Mouse (Mus musculus) forebrain, embryonic 12.5 days (tissue): ENCODE measurements around the gene Tcf21. TPM values are rescaled to one million over a fixed set of nuclear protein-coding genes. Genes with fewer than 3 reads are reported as not detected.

Experiments
- ATAC-seq: fragments of 200-750 bp; cut with Nextera tagmentation; 2 replicates; pipeline ENCODE4 v1.8.0; 2017; ENCODE audit warnings: moderate TSS enrichment; ENCODE audit not compliant: low FRiP score
- H3K27ac ChIP-seq: fragments of 300-500 bp; sonication (generic); 2 replicates; pipeline ENCODE4 v1.5.1; 2016; ENCODE audit warnings: mild to moderate bottlenecking
- H3K27me3 ChIP-seq: fragments of 300-500 bp; sonication (generic); 2 replicates; pipeline ENCODE4 v1.6.1; 2016; ENCODE audit warnings: mild to moderate bottlenecking
- H3K36me3 ChIP-seq: fragments of 300-500 bp; sonication (generic); replicated peaks from 2 replicates; pipeline ENCODE4 v1.6.1; 2016; ENCODE audit warnings: mild to moderate bottlenecking
- H3K4me1 ChIP-seq: fragments of 300-500 bp; sonication (generic); 2 replicates; pipeline ENCODE4 v1.6.1; 2016
- H3K4me2 ChIP-seq: fragments of 300-500 bp; sonication (generic); 2 replicates; pipeline ENCODE4 v1.6.1; 2016; ENCODE audit warnings: mild to moderate bottlenecking, moderate library complexity
- H3K4me3 ChIP-seq: fragments of 300-500 bp; sonication (generic); replicated peaks from 2 replicates; pipeline ENCODE4 v1.5.1; 2016; ENCODE audit warnings: mild to moderate bottlenecking
- H3K9ac ChIP-seq: fragments of 300-500 bp; sonication (generic); 2 replicates; pipeline ENCODE4 v1.6.1; 2016; ENCODE audit warnings: mild to moderate bottlenecking
- H3K9me3 ChIP-seq: fragments of 300-500 bp; sonication (generic); 2 replicates; pipeline ENCODE4 v1.6.1; 2016
- WGBS: fragments of 180-500 bp; shearing (Covaris S2); methylation state at CpG from one replicate; pipeline ENCODE4 v1.1.7; 2016; 5-methylcytosine and 5-hydroxymethylcytosine counted together
- polyA plus RNA-seq: library from polyadenylated mRNA; unstranded; fragments of >200 nt; fragmentation: Nextera tagmentation; extraction: Ambion mirVana; gene quantifications from 2 replicates; pipeline ENCODE4 v1.2.1, GENCODE M21; 2016

Gene Tcf21
- polyA plus RNA-seq: not detected in 2 replicates

DNA sequence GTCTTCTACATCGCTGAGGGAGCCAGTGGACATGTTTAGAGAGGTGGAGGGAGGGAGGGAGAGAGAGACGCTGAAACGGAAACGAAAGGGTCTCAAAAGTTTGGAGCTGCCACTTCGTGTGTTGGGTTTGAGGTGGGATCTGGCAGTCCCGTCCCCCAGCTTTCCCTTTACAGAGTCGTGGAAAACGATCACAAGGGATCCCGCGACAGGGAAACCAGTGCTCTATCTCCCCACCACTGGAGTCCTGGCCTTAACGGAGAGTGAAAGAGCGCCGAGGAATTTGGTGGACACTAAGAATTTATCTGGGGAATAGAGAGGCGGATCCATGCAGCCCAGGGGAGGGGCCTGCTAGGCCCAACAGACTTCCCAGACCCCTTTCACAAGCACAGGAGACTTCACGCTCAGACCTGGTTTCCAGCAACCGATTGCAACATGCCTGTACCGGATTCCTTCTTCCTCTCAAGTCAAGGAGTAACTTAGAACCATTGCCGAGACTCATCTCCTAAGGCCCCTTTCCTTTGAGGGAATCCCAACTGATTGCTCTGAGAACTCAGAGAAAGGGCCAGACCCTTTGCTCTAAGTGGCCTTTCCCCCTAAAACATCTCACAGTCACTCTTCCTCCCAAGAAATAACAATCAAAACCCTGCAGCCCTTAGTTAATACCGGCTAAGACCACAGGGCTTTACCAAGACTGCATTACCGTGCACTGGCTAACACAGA is at the start of gene Tcf21:
Gene Tcf21, minus strand, starts transcription at position 304 of the 720 bp plus-strand sequence.
- H3K4me3 ChIP-seq: peak within 1 kb of the TSS; percentile 4; the same call in 1 of the 2 replicates
- H3K4me2 ChIP-seq: peak within 1 kb of the TSS; percentile 22
- H3K9me3 ChIP-seq: no peaks in the 10 kb centered on the region
- H3K9ac ChIP-seq: no peak within 1 kb of the TSS
- peaks cover 91% of the 10 kb centered on the region for H3K27me3 ChIP-seq
- under 1% methylated on average over 20 of the region's 20 CpGs for WGBS
- no peaks in the 10 kb centered on the region for H3K36me3 ChIP-seq
- H3K4me1 ChIP-seq: peaks cover 12% of the 10 kb centered on the region; the same call in 1 of the 2 replicates
- H3K27ac ChIP-seq: no peak within 1 kb of the TSS
- 0 out of 2 replicates have a peak, but pooled peaks have one; percentile 30 for ATAC-seq

DNA sequence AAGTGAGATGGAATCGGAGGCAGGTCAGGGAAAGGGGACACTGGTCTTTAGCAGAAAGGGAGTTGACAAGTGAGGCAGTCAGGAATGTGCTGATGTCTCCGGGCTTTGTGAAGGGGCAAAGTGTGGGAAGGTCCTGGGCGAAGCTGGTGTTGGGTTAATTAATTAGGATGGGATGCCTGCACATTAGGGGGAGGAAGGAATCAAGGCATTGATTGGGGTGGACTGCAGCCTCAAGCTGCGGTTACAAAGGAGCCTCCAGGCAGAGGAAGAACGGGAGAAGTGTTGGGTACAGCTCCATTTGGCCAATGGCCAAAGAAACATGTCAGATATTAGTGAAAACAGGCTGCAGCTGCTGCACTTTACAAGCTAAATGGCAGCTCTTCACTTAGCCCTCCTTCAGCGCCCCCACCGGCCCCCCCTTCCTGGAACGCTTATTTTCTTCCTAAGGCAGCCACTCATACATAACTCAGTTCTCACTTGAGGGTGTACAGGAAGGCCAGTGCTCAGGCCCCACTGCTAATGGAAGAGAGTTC is 48.5 kb upstream of the Tcf21 start:
- Histone ChIP-seq H3K9ac (no peak overlapping the region), H3K36me3 (no peaks in the 10 kb centered on the region), H3K4me3 (no peak overlapping the region), H3K27ac (no peak overlapping the region), H3K4me1 (peaks cover 7% of the 10 kb centered on the region; the same call in 1 of the 2 replicates), H3K9me3 (no peaks in the 10 kb centered on the region), H3K27me3 (no peaks in the 10 kb centered on the region), H3K4me2 (peak overlapping the region; percentile 11)
- peak; percentile 88; the same call in 1 of the 2 replicates for ATAC-seq
- WGBS: 20% methylated on average over 8 of the region's 8 CpGs

DNA sequence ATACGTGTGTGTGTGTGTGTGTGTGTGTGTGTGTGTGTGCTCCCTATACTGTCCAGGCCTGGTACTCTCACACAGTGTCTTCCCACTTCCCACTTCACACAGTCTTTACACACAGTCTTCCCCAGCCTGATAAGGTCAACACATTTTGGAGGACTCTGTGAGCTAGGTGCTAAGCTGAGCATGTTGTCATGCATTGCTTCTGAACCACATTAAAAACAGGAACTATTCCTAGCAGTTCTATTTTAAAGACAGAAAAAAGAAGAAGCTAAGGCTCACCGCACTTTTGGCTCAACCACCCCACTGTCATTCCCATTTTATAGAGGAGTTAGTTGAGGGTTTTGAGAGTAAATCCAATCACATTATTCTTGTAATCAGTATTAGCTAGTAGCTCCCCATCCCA is 47.2 kb upstream of the Tcf21 start:
- no peak overlapping the region for H3K9ac ChIP-seq
- no peaks in the 10 kb centered on the region for H3K27me3 ChIP-seq
- no peaks in the 10 kb centered on the region for H3K36me3 ChIP-seq
- H3K4me3 ChIP-seq: no peak overlapping the region
- H3K4me2 ChIP-seq: no peak overlapping the region
- H3K27ac ChIP-seq: no peak overlapping the region
- WGBS: 87% methylated on average over 2 of the region's 2 CpGs
- no peaks in the 10 kb centered on the region for H3K9me3 ChIP-seq
- H3K4me1 ChIP-seq: peaks cover 7% of the 10 kb centered on the region; the same call in 1 of the 2 replicates
- ATAC-seq: no peak

DNA sequence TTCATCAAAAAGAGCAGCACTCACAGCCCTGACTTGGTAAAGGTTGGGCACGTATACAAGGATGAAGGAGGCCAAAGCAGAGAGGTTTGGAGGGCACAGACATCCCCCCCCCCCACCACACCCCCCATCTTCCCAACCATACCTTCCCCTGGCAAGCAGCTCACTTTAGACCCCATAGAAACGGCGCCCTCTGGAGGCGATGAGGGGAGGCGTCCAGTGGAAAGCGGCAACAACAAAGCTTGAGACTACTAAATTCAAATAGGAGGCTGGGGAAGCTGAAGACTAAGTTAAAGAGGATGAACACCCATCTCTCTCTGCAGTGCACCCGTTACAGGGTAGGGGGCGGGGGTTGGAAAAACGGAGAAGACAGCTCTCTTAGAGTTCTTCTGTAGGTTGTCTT is 38.1 kb upstream of the Tcf21 start:
- Histone ChIP-seq H3K27me3 (no peaks in the 10 kb centered on the region), H3K9ac (no peak overlapping the region), H3K4me3 (no peak overlapping the region), H3K36me3 (no peaks in the 10 kb centered on the region), H3K4me2 (no peak overlapping the region), H3K4me1 (no peaks in the 10 kb centered on the region), H3K9me3 (no peaks in the 10 kb centered on the region), H3K27ac (no peak overlapping the region)
- no peak for ATAC-seq
- WGBS: 31% methylated on average over 9 of the region's 9 CpGs

DNA sequence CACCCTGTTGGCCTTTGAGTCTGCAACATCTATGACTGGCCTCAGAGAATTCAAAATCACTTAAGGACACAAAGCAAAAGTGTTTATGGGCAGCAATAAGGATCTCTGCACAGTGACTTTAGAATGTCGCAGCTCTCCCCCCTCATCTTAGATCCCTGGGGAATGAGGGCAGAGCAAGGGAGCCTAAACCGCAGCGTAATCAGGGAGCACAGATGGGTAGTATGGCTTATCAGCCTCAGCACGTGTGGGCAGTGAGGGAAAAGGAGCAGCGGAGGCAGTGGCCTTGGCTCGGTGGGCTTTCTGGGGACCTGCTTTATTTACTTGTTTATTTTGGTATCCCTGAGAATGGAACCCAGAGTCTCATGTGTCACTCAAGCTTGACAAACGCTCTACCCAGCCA is 34.4 kb upstream of the Tcf21 start:
- Histone ChIP-seq H3K36me3 (no peaks in the 10 kb centered on the region), H3K4me2 (no peak overlapping the region), H3K27ac (no peak overlapping the region), H3K9me3 (no peaks in the 10 kb centered on the region), H3K27me3 (no peaks in the 10 kb centered on the region; the same call in 1 of the 2 replicates), H3K4me1 (no peaks in the 10 kb centered on the region), H3K9ac (no peak overlapping the region), H3K4me3 (no peak overlapping the region)
- WGBS: 57% methylated on average over 7 of the region's 7 CpGs
- no peak for ATAC-seq

DNA sequence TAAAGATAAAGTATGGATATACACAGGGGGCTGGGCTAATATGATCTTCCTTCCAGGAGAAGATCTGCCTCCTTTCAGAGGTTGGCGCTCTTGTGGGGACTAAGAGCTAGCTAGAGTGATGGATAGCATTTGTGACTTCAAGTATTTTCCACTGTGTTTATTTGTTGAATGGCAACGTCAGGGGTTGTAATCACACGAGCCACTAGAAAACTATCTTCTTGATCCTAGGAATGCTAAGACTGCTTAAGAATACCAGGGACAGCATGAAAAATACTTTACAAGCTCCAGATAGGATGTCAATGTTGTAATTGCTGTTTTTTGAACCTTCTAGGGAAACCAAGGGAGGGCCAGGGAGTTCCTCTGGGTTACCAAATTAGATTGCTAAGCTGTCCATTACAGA is 25.4 kb upstream of the Tcf21 start:
- H3K4me2 ChIP-seq: no peak overlapping the region

DNA sequence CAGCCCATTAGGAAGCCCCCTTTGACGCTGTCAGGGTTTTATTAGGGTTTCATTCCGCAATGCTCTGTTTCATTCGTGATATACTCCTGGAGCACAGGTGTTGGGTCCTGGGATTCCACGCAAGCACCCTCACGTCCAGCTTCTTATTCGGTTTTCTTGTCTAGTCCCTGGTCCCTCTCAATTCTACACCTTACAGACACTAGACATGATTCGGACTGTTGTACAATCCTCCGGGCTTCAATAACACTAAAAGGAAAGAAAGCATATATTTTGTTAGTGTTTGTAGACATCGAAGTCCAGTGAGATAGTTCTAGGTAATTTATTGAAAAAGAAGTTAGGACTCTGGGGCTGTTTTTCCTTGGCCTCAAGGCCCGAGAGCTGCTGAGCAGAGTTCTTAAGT is 24.8 kb upstream of the Tcf21 start:
- Histone ChIP-seq H3K27me3 (peaks cover 58% of the 10 kb centered on the region), H3K36me3 (no peaks in the 10 kb centered on the region), H3K4me1 (peaks cover 12% of the 10 kb centered on the region), H3K9me3 (no peaks in the 10 kb centered on the region), H3K4me3 (no peak overlapping the region), H3K27ac (no peak overlapping the region), H3K4me2 (no peak overlapping the region), H3K9ac (no peak overlapping the region)
- 6% methylated on average over 10 of the region's 10 CpGs for WGBS
- no peak for ATAC-seq

More for the DNA sequence above, 25.4 kb upstream of the Tcf21 start:
- no peaks in the 10 kb centered on the region for H3K9me3 ChIP-seq
- WGBS: 2% methylated on average over 3 of the region's 3 CpGs
- peaks cover 55% of the 10 kb centered on the region for H3K27me3 ChIP-seq
- H3K4me3 ChIP-seq: no peak overlapping the region
- no peak overlapping the region for H3K27ac ChIP-seq
- H3K9ac ChIP-seq: no peak overlapping the region
- no peaks in the 10 kb centered on the region for H3K36me3 ChIP-seq
- ATAC-seq: no peak
- peaks cover 12% of the 10 kb centered on the region for H3K4me1 ChIP-seq

DNA sequence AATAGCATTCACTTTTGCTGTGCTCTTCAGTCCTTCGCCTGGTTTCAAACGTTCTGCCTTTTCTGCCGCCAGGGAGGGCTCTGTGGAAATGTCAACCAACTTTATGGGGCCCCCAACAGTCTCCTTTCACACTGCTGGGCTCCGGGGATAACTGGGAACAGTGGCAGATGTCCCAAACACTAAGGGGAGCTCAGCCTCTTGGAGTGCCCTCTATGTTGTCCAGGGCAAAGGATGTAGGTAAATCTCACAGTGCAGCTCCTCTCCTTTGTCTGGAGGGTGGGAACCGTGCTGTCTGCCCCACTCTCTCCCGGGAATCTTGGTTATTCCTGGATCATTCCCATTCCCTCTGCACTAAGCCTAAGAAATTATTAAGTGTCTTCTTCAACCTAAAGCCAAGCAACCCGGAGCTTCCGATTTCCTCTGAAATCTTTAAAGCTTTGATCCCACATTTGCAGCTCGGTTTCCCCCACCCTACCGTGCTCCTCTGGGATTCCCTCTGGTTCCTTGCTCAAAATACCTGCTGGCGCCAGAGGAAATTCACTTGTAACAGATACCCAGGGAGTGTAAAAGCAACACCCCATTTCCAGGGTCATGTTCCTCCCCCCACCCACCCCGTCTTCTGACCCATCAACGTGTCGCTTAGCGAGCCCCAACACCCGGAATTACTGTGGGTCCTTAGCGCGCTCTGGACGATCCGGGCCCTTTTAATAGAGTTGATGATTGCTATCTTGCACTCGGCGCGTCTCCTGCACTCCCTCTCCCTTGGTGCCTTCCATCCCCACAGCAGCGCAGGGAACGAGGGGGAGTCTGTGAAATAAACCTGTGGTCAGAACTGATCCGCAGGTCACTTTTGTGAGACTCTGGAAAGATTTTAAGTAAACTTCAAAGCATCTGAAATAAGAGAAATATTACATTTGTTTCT is 23.7 kb upstream of the Tcf21 start:
- H3K9me3 ChIP-seq: no peaks in the 10 kb centered on the region
- ATAC-seq: 0 out of 2 replicates have a peak, but pooled peaks have one; percentile 6
- H3K4me3 ChIP-seq: peak overlapping the region; percentile 4; the same call in 1 of the 2 replicates
- no peak overlapping the region for H3K9ac ChIP-seq
- no peaks in the 10 kb centered on the region for H3K36me3 ChIP-seq
- peaks cover 12% of the 10 kb centered on the region for H3K4me1 ChIP-seq
- no peak overlapping the region for H3K27ac ChIP-seq
- H3K27me3 ChIP-seq: peaks cover 66% of the 10 kb centered on the region
- no peak overlapping the region for H3K4me2 ChIP-seq
- WGBS: under 1% methylated on average over 26 of the region's 26 CpGs

DNA sequence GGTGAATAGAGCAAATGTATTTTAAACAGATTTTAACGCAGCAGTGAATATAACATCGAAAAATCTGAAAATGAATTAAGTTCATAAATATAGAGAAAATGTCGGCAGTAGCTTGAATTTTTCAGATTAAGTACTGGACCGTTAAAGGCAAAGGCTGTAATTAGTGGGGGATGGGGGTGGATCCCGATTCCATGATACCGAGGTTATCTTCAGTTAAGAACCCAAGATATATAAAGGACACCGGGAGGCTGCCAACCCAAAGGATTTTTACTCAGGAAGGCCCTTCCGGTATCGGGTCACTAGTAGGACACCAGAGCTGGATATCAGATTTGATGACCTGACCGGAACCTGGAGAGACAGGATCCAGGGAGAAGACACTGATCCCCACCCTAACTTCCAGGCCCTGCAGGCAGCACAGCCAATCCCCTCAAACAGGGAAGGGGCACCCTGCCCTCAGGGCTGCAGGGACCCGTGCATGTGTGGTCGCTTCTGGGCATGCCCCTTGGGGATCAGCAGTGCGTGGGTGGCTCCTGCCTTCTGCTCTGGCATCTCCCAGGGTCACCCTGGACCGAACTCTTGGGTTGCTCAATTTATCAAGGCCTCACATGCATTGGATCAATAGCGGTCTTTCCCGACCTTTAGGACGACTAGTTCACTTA is 22.9 kb upstream of the Tcf21 start:
- Histone ChIP-seq H3K9me3 (no peaks in the 10 kb centered on the region), H3K27ac (no peak overlapping the region), H3K36me3 (no peaks in the 10 kb centered on the region), H3K4me3 (no peak overlapping the region), H3K9ac (no peak overlapping the region), H3K4me1 (peaks cover 12% of the 10 kb centered on the region), H3K27me3 (peaks cover 69% of the 10 kb centered on the region), H3K4me2 (no peak overlapping the region)
- 0 out of 2 replicates have a peak, but pooled peaks have one; percentile 36 for ATAC-seq
- 1% methylated on average over 17 of the region's 17 CpGs for WGBS

DNA sequence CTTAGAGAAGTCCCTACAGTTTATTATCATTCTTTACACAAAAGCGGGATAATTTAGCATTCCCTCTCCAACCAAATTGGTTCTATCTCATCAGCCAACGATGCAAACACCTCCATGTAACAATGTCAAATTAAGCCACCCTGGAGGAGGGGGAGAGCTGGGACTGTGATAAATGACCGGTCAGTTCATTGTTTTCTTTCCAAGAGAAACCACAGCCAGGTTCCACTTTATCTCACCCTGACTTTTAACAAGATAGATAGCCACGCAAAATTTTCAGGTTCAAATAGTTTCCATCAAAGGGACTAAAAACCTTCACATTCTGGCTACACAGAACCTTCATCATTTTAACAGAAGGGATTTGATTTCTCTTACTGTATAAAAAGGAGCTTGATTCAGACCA is 22.1 kb upstream of the Tcf21 start:
- no peak overlapping the region for H3K4me2 ChIP-seq
- ATAC-seq: no peak

DNA sequence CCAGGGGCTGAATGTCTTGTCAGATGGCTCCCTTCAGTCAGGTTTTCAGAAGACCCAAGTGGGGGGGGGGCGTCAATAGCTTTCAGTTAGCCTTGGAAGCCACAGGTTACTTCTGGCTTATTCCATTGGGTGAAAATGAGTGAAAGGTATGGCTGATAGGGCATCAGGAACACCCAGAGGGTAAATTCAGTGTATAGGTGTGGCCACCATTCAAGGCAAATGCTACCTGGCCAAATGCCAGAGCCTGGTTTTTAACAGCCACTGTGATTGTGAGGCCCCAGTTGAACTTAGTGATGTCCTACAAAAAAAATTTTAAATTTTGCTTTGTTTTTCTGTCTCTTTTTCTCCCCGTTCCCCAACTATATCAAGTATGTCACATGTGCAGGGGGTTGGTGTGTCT is 6.3 kb upstream of the Tcf21 start:
- no peak overlapping the region for H3K9ac ChIP-seq
- 81% methylated on average over 2 of the region's 2 CpGs for WGBS
- H3K27me3 ChIP-seq: peaks cover 48% of the 10 kb centered on the region
- H3K9me3 ChIP-seq: no peaks in the 10 kb centered on the region
- H3K36me3 ChIP-seq: no peaks in the 10 kb centered on the region
- H3K27ac ChIP-seq: no peak overlapping the region
- H3K4me1 ChIP-seq: no peaks in the 10 kb centered on the region
- H3K4me2 ChIP-seq: no peak overlapping the region
- ATAC-seq: no peak
- H3K4me3 ChIP-seq: no peak overlapping the region

More for the DNA sequence above, 22.1 kb upstream of the Tcf21 start:
- no peak overlapping the region for H3K9ac ChIP-seq
- H3K4me3 ChIP-seq: no peak overlapping the region
- H3K9me3 ChIP-seq: no peaks in the 10 kb centered on the region
- H3K4me1 ChIP-seq: peaks cover 12% of the 10 kb centered on the region
- WGBS: 1% methylated on average over 4 of the region's 4 CpGs
- H3K27ac ChIP-seq: no peak overlapping the region
- peaks cover 72% of the 10 kb centered on the region for H3K27me3 ChIP-seq
- no peaks in the 10 kb centered on the region for H3K36me3 ChIP-seq

DNA sequence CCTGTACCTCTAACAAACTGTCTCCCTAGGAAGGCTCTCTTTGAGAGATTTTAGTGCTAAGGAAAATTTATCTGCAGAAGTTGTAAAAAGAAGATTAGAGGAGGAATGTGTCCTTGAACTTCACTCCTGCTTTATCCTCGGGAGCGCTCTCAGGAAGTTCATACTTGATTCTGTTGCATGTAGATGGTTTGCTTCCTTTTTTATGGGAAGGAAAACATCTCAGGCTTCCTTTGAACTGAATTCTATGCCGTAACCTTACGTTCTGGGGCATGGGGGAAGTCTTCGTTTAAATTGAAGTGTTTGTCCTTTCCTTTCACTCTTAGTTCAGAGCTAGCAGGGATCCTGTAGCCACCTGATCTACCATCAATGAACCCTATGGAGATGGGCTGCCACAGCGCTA is 2.9 kb upstream of the Tcf21 start:
- H3K4me1 ChIP-seq: peaks cover 9% of the 10 kb centered on the region; the same call in 1 of the 2 replicates
- no peak overlapping the region for H3K4me2 ChIP-seq
- no peak overlapping the region for H3K9ac ChIP-seq
- ATAC-seq: no peak
- H3K4me3 ChIP-seq: no peak overlapping the region
- H3K27me3 ChIP-seq: peaks cover 80% of the 10 kb centered on the region
- no peaks in the 10 kb centered on the region for H3K36me3 ChIP-seq
- WGBS: 8% methylated on average over 6 of the region's 6 CpGs
- no peak overlapping the region for H3K27ac ChIP-seq
- H3K9me3 ChIP-seq: no peaks in the 10 kb centered on the region
